Mouse (Mus musculus) forebrain, postnatal 0 days (tissue): ENCODE data around the gene Akap13. TPM values are rescaled to one million over a fixed set of nuclear protein-coding genes. Genes with fewer than 3 reads are reported as not detected.

Experiments
- ATAC-seq: fragments of 200-750 bp; cut with Nextera tagmentation; 2 replicates; pipeline ENCODE4 v1.8.0; 2017; ENCODE audit warnings: mild to moderate bottlenecking, moderate library complexity
- DNase-seq: peaks from one replicate; pipeline ENCODE4 v3.0.0-alpha.2; 2015
- H3K27ac ChIP-seq: fragments of 300-500 bp; sonication (generic); 2 replicates; pipeline ENCODE4 v1.5.1; 2014; ENCODE audit warnings: low read depth, mild to moderate bottlenecking, antibody characterized with exemption, low read length, moderate library complexity, mixed read lengths
- H3K27me3 ChIP-seq: fragments of 300-500 bp; sonication (generic); 2 replicates; pipeline ENCODE4 v1.6.1; 2014; ENCODE audit warnings: mild to moderate bottlenecking, low read length, mixed read lengths; ENCODE audit not compliant: insufficient read depth
- H3K36me3 ChIP-seq: fragments of 300-500 bp; sonication (generic); 2 replicates; pipeline ENCODE4 v1.6.1; 2014; ENCODE audit warnings: mild to moderate bottlenecking, moderate library complexity; ENCODE audit not compliant: insufficient read depth
- H3K4me1 ChIP-seq: fragments of 300-500 bp; sonication (generic); 2 replicates; pipeline ENCODE4 v1.6.1; 2014; ENCODE audit warnings: antibody characterized with exemption; ENCODE audit not compliant: insufficient read depth
- H3K4me2 ChIP-seq: fragments of 300-500 bp; sonication (generic); 2 replicates; pipeline ENCODE4 v1.6.1; 2014; ENCODE audit warnings: low read depth, mild to moderate bottlenecking, moderate library complexity
- H3K4me3 ChIP-seq: fragments of 300-500 bp; sonication (generic); 2 replicates; pipeline ENCODE4 v1.5.1; 2014; ENCODE audit warnings: low read depth, low read length, mixed read lengths
- H3K9ac ChIP-seq: fragments of 300-500 bp; sonication (generic); 2 replicates; pipeline ENCODE4 v1.6.1; 2014; ENCODE audit warnings: mild to moderate bottlenecking
- H3K9me3 ChIP-seq: fragments of 300-500 bp; sonication (generic); 2 replicates; pipeline ENCODE4 v1.6.1; 2016; ENCODE audit warnings: low read length
- CTCF ChIP-seq: sonication (generic); IDR thresholded peaks from 2 replicates; pipeline ENCODE4 v1.5.1; 2016; ENCODE audit warnings: antibody characterized with exemption, control low read depth, low read depth
- WGBS: fragments of 180-500 bp; shearing (Covaris S2); extraction: QIAGEN DNeasy Blood & Tissue Kit; methylation state at CpG from one replicate; pipeline ENCODE4 v1.1.7; 2014; 5-methylcytosine and 5-hydroxymethylcytosine counted together
- polyA plus RNA-seq: library from polyadenylated mRNA; unstranded; fragments of >200 nt; fragmentation: Nextera tagmentation; extraction: Ambion mirVana; gene quantifications from 2 replicates; pipeline ENCODE4 v1.2.1, GENCODE M21; 2015
- total RNA-seq: library from RNA; depleted of rRNA; stranded (reverse); fragments of >200 nt; gene quantifications from 2 replicates; pipeline ENCODE4 v1.2.3, GENCODE M21; 2014

Gene Akap13
- total and polyA plus RNA-seq, 2 experiments from 2014 or later: 9.1 to 16.2 TPM

DNA sequence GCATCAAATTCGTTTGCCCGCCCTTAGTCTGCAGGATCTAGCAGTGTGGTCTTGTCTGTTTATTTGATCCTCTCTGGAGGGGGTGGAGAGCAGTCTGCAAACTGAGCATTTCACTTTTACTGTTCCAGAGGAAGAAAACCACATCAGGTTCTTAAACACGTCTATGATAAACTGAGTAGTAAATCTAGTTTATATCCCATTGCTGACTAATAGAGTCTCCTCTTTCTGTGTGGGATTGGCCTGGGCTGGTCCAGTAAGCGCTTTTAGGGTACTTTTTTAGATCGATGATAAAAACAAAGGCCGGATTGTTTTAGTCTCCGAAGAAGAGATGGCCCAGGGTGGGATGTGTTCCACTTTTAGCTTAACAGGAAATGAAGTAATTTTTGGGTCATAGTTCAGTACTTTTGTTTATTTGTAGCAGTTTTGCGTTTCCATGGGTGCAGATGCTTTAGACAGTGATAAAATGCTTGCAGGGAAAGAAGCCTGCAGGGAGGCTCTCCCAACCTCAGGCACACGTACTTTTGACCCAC is 119.9 kb downstream of the Akap13 start:
- no peaks in the 10 kb centered on the region for H3K27me3 ChIP-seq
- no peak overlapping the region for H3K4me2 ChIP-seq
- H3K9ac ChIP-seq: no peak overlapping the region
- DNase-seq (no peak), ATAC-seq (no peak)
- H3K9me3 ChIP-seq: no peaks in the 10 kb centered on the region
- H3K27ac ChIP-seq: 0 out of 2 replicates have a peak overlapping the region, but pooled peaks have one; percentile 29
- WGBS: 57% methylated on average over 9 of the region's 9 CpGs
- H3K4me3 ChIP-seq: no peak overlapping the region
- TF ChIP-seq CTCF: no peak
- no peaks in the 10 kb centered on the region for H3K36me3 ChIP-seq
- H3K4me1 ChIP-seq: no peaks in the 10 kb centered on the region

DNA sequence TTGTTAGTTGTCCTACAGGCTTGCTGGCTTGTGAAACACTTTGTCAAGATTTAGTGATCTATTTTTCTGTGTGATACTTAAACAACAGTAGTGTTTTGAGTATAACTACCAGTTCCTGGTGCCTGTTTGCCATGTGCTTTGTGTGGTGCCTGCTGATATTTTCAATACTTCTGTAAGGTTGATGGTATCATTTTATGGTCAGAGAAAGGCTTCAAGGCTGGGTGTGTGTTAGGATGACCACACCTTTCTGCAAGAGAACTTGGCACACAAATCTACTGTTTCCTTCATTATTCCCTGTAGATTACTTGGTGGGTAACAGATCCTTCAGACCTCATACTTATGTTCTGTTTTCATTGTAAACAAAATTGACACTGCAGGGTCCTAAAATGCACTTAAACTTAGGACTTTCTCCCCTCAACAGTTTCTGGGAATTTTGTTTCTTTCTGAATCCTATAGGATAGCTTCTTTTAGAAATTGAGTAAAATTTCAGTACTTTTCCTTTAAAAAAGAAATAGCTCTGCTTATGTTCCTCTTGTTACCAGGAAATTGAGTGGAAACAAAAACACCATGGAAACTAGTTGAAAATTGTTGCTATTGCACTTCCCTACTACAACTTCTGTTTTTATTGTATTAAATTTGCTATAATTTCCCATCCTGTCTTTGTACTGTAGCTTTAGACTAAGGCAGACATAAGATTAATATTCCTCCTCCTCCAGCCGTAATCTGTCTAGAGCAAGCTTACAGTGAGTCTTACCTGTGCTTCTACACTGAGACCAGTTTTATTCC is 120.7 kb downstream of the Akap13 start:
- no peak overlapping the region for H3K4me3 ChIP-seq
- ATAC-seq: no peak

DNA sequence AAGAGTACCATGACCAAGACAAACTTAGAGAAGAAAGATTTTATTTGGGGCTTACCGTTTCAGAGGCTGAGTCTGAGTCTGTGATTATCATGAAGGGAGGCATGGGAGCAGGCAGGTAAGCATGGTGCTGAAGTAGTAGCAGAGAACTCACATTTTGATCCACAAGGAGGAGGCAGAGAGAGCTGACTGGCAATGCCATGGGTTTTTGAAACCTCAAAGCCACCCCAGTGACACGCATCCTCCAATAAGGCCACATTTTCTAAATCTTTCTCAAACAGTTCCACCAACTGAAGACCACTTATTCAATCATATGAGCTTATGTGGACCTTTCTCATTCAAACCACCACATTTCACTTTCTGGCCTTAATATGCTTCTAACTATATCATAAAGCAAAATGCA is 121.5 kb downstream of the Akap13 start:
- Histone ChIP-seq H3K4me1 (no peaks in the 10 kb centered on the region), H3K4me2 (no peak overlapping the region), H3K9me3 (no peaks in the 10 kb centered on the region), H3K27me3 (no peaks in the 10 kb centered on the region), H3K36me3 (no peaks in the 10 kb centered on the region), H3K4me3 (no peak overlapping the region), H3K27ac (no peak overlapping the region), H3K9ac (no peak overlapping the region)
- no peak for ATAC-seq
- WGBS: 99% methylated on average over 2 of the region's 2 CpGs
- no peak for TF ChIP-seq CTCF
- no peak for DNase-seq

More for the DNA sequence above, 120.7 kb downstream of the Akap13 start:
- Histone ChIP-seq H3K9me3 (no peaks in the 10 kb centered on the region), H3K27ac (no peak overlapping the region), H3K27me3 (no peaks in the 10 kb centered on the region), H3K4me2 (no peak overlapping the region), H3K9ac (no peak overlapping the region), H3K4me1 (no peaks in the 10 kb centered on the region), H3K36me3 (no peaks in the 10 kb centered on the region)
- no peak for DNase-seq
- WGBS: 92% methylated on average over 1 of the region's 1 CpGs
- no peak for TF ChIP-seq CTCF

DNA sequence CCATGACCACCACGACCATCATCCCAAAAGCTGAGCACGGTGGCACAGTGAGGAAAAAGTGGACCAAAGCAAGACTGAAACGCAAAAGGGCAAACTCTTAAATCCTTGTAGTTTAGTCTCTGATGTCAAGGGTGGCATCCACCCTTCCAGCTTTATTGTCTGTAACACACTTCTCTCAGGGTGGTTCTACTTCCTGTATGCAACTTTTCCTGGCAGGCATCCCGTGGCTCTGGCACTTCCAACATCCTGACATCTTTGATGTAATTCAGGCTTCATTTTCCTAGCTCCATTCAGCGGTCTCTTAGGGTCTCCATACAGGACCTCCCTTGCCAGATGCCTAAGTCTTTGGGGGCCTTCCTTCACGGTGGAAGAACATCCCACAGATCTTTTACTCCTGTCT is 122.0 kb downstream of the Akap13 start:
- no peaks in the 10 kb centered on the region for H3K9me3 ChIP-seq
- no peaks in the 10 kb centered on the region for H3K36me3 ChIP-seq
- no peak overlapping the region for H3K9ac ChIP-seq
- WGBS: 82% methylated on average over 6 of the region's 6 CpGs
- H3K4me2 ChIP-seq: no peak overlapping the region
- ATAC-seq: no peak
- H3K4me3 ChIP-seq: no peak overlapping the region
- TF ChIP-seq CTCF: no peak
- H3K27ac ChIP-seq: no peak overlapping the region
- no peaks in the 10 kb centered on the region for H3K27me3 ChIP-seq
- no peak for DNase-seq
- no peaks in the 10 kb centered on the region for H3K4me1 ChIP-seq

DNA sequence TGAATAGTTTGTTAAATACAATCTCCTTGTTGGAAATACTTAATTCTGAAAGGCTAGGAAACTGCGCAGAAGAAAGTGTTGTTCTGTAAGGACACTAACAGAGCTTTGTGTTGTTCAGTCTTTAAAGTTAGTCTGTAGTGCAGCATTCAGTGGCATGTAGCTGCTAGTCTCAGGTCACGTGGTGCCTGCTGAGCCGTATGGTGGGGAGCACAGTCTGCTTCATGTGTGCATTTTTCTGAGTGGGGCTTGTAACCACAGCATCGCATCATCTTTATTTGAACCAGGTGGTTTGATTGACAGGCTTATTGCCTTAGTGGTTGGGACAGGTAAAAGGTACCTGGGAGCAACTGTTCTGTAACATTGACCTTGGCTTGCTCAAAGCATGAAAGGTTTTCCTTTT is 123.3 kb downstream of the Akap13 start:
- 90% methylated on average over 4 of the region's 4 CpGs for WGBS
- H3K4me3 ChIP-seq: no peak overlapping the region
- no peak for TF ChIP-seq CTCF

GRCm38 (mm10) chr7:75582091-75582490 is 126.8 kb downstream of the Akap13 start:
- H3K9me3 ChIP-seq: no peaks in the 10 kb centered on the region
- H3K9ac ChIP-seq: no peak overlapping the region
- WGBS: 92% methylated on average over 4 of the region's 4 CpGs
- TF ChIP-seq CTCF: no peak
- H3K4me3 ChIP-seq: no peak overlapping the region
- ATAC-seq (no peak), DNase-seq (no peak)
- no peaks in the 10 kb centered on the region for H3K27me3 ChIP-seq
- no peak overlapping the region for H3K4me2 ChIP-seq
- no peaks in the 10 kb centered on the region for H3K36me3 ChIP-seq
- H3K4me1 ChIP-seq: no peaks in the 10 kb centered on the region
- H3K27ac ChIP-seq: no peak overlapping the region

More for the DNA sequence above, 123.3 kb downstream of the Akap13 start:
- ATAC-seq (no peak), DNase-seq (no peak)
- no peak overlapping the region for H3K4me2 ChIP-seq
- no peaks in the 10 kb centered on the region for H3K27me3 ChIP-seq
- H3K4me1 ChIP-seq: no peaks in the 10 kb centered on the region
- no peaks in the 10 kb centered on the region for H3K9me3 ChIP-seq
- H3K27ac ChIP-seq: no peak overlapping the region
- H3K36me3 ChIP-seq: no peaks in the 10 kb centered on the region
- no peak overlapping the region for H3K9ac ChIP-seq

DNA sequence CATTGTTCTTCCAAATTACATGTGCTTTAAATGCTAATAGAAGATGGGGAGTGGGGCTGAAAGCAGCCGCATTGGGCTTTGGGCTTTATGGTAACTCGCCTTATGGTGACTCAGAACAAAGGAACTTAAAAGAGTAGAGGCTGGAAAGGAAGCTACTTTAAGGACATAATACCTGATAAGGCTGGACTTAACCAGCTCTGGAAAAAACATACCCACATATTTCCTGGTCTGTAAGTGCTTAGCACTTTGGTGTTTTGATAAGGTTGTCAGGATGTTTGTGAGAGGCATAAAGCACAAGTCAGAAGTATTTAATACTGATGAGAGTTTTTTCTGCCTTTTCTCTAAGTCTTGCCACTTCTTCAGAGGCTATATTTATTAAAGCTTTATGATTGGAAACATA is 128.8 kb downstream of the Akap13 start:
- H3K27me3 ChIP-seq: no peaks in the 10 kb centered on the region
- no peaks in the 10 kb centered on the region for H3K36me3 ChIP-seq
- no peak for TF ChIP-seq CTCF
- H3K4me3 ChIP-seq: no peak overlapping the region
- no peak overlapping the region for H3K4me2 ChIP-seq
- WGBS: 88% methylated on average over 2 of the region's 2 CpGs
- no peak overlapping the region for H3K9ac ChIP-seq
- no peaks in the 10 kb centered on the region for H3K4me1 ChIP-seq
- DNase-seq (no peak), ATAC-seq (no peak)
- no peaks in the 10 kb centered on the region for H3K9me3 ChIP-seq
- no peak overlapping the region for H3K27ac ChIP-seq
